Mouse (Mus musculus): Measurements from ENCODE around the gene Rgs10.

DNA sequence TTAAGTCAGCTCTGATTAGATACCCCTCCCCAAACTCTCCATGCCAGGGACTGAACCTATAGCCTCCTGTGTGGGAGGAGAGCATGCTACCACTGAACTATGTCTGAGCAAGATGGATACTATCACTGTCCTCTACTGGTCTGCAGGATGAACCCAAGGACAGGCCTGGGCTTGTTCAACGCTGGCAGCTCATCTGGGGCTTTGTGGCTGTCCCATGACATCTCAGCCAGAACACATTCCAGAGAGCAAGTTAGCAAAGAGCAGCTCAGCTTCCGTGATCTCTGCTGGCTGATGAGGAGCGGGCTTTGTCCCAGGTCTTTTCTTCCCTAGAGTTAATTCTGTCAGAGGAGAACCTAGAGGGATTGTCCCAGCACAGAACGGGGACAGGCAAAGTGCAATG is 55.6 kb downstream of the Rgs10 start:
- TF ChIP-seq CTCF (IDR thresholded peaks at IDR 0.05; ENCODE audit: low read depth) (no peak), EP300 (IDR thresholded peaks at IDR 0.05; ENCODE audit: low read depth) (no peak)

Data from heart, postnatal 0 days (tissue).